Mouse (Mus musculus) hindbrain, embryonic 11.5 days (tissue): Measurements from ENCODE around the gene Fam193b. TPM values are rescaled to one million over a fixed set of nuclear protein-coding genes. Genes with fewer than 3 reads are reported as not detected.

Experiments
- ATAC-seq: fragments of 200-750 bp; cut with Nextera tagmentation; 2 replicates; pipeline ENCODE4 v1.8.0; 2017; ENCODE audit warnings: mild to moderate bottlenecking, moderate TSS enrichment, moderate library complexity; ENCODE audit not compliant: low FRiP score
- DNase-seq: peaks from one replicate; pipeline ENCODE4 v3.0.0-alpha.2; 2015; ENCODE audit warnings: low spot score
- H3K27ac ChIP-seq: fragments of 300-500 bp; sonication (generic); 2 replicates; pipeline ENCODE4 v1.5.1; 2014; ENCODE audit warnings: mild to moderate bottlenecking, low read depth, low read length
- H3K27me3 ChIP-seq: fragments of 300-500 bp; sonication (generic); 2 replicates; pipeline ENCODE4 v1.6.1; 2014; ENCODE audit warnings: mild to moderate bottlenecking, low read length, moderate library complexity, mixed read lengths; ENCODE audit not compliant: control insufficient read depth, insufficient read depth
- H3K36me3 ChIP-seq: fragments of 300-500 bp; sonication (generic); 2 replicates; pipeline ENCODE4 v1.6.1; 2014; ENCODE audit warnings: mild to moderate bottlenecking, low read length, moderate library complexity, mixed read lengths; ENCODE audit not compliant: control insufficient read depth, insufficient read depth
- H3K4me1 ChIP-seq: fragments of 300-500 bp; sonication (generic); replicated peaks from 2 replicates; pipeline ENCODE4 v1.6.1; 2014; ENCODE audit warnings: low read length, mixed read lengths; ENCODE audit not compliant: control insufficient read depth, insufficient read depth
- H3K4me2 ChIP-seq: fragments of 300-500 bp; sonication (generic); replicated peaks from 2 replicates; pipeline ENCODE4 v1.6.1; 2014; ENCODE audit warnings: mild to moderate bottlenecking, low read depth, low read length
- H3K4me3 ChIP-seq: fragments of 300-500 bp; sonication (generic); 2 replicates; pipeline ENCODE4 v1.5.1; 2014; ENCODE audit warnings: low read depth, low read length
- H3K9ac ChIP-seq: fragments of 300-500 bp; sonication (generic); 2 replicates; pipeline ENCODE4 v1.6.1; 2014; ENCODE audit warnings: low read depth, low read length
- H3K9me3 ChIP-seq: fragments of 300-500 bp; sonication (generic); 2 replicates; pipeline ENCODE4 v1.6.1; 2016; ENCODE audit warnings: low read length; ENCODE audit not compliant: control insufficient read depth
- WGBS: fragments of 180-500 bp; shearing (Covaris S2); extraction: QIAGEN DNeasy Blood & Tissue Kit; methylation state at CpG from one replicate; pipeline ENCODE4 v1.1.7; 2014; 5-methylcytosine and 5-hydroxymethylcytosine counted together
- polyA plus RNA-seq: library from polyadenylated mRNA; unstranded; fragments of >200 nt; fragmentation: Nextera tagmentation; extraction: Ambion mirVana; gene quantifications from 2 replicates; pipeline ENCODE4 v1.2.1, GENCODE M21; 2014

Gene Fam193b
- polyA plus RNA-seq, 1 experiment from 2014 or later: 45.9 TPM

DNA sequence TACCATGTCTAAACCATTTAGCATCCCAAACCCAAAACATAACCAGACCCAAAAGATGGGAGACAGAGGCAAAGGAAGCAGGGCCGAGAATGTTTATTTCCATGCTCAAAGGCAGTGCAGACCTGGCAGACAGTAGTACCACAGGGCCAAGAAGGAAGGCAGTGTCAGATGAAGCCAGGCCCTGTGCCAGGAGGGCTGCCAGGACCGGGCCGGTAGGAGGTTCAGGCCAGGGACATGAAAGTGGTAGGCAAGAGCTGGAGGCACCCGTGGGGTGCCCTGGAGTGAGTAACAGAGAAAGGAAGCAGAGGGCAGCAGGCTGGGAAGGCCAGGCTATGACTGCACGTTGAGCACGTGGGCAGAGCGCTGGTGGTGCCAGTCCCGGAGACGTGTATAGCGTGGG lies 64.2 kb downstream of the Fam193b start:
- H3K4me1 ChIP-seq: peaks cover 8% of the 10 kb centered on the region
- H3K36me3 ChIP-seq: peaks cover 13% of the 10 kb centered on the region
- H3K4me3 ChIP-seq: no peak overlapping the region
- DNase-seq (no peak), ATAC-seq (no peak)
- H3K9me3 ChIP-seq: no peaks in the 10 kb centered on the region
- H3K9ac ChIP-seq: no peak overlapping the region
- no peak overlapping the region for H3K27ac ChIP-seq
- WGBS: 97% methylated on average over 10 of the region's 10 CpGs
- H3K27me3 ChIP-seq: no peaks in the 10 kb centered on the region
- H3K4me2 ChIP-seq: no peak overlapping the region

DNA sequence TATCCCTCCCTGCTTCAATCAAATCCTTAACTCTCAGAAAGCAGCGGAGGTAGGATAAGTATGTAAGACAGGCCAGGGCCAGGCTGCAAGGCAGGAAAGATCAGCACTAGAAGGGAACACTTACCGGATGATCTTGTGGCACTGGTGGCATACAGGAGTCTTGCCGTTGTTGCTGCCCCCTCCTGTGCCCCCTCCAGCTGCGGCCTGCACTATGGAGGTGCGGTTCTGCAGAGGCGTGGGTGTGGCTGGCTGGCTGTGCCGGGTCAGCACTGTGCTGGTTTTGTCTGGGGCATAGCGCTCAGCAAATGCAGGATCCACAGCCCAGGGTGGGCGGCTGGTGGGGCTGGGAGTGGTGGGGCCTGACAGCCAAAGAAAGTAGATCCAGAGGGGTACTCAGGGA lies 65.1 kb downstream of the Fam193b start:
- no peak for ATAC-seq
- Histone ChIP-seq H3K4me3 (no peak overlapping the region), H3K9me3 (no peaks in the 10 kb centered on the region), H3K4me1 (no peaks in the 10 kb centered on the region; the same call in 1 of the 2 replicates), H3K36me3 (peaks cover 13% of the 10 kb centered on the region), H3K27me3 (no peaks in the 10 kb centered on the region), H3K4me2 (no peak overlapping the region), H3K27ac (no peak overlapping the region), H3K9ac (no peak overlapping the region)
- DNase-seq: no peak
- WGBS: 91% methylated on average over 9 of the region's 9 CpGs

DNA sequence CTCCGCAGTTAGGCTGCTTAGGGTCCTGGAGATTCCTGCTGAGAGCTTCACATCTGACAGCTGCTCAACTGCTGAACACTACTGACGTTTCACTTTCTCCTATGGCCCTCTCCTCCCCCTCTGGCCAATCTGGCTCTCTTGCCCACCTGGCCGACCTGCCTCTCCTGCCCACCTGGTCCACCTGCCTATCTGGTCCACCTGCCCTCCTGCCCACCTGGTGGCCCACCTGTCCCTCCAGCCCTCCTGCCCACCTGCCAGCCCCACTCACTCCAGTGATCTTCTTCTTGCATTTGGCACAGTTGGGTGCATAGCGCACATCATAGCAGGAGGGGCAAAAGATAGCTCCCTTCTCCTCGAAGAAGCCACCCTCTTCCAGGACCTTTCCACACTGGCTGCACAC lies 66.5 kb downstream of the Fam193b start:
- Histone ChIP-seq H3K9me3 (no peaks in the 10 kb centered on the region), H3K27me3 (no peaks in the 10 kb centered on the region), H3K9ac (no peak overlapping the region), H3K27ac (no peak overlapping the region), H3K36me3 (peaks cover 13% of the 10 kb centered on the region), H3K4me1 (no peaks in the 10 kb centered on the region), H3K4me2 (no peak overlapping the region), H3K4me3 (no peak overlapping the region)
- 85% methylated on average over 5 of the region's 5 CpGs for WGBS
- no peak for DNase-seq
- no peak for ATAC-seq

DNA sequence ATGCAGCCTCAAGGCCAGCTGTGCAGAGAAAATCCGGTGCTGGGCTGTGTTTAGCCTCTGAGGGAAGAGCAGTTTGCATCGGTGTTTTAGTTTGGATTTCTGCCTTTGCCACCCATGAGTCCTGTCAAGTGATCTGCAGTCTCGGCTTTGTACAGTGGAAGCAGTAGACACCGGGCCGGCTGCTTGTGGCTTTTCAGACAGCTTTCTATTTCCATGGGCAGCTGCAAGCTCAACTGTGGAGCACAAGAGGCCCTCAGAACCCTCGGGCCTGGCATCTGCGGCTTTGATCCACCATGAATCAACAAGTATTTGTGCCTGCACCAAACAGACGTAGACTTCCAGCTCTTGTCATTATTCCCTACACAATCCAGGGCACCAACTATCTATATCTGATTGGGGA lies 68.5 kb downstream of the Fam193b start:
- Histone ChIP-seq H3K4me2 (no peak overlapping the region), H3K9me3 (no peaks in the 10 kb centered on the region), H3K4me1 (0 out of 2 replicates have a peak, but pooled peaks cover 2% of the 10 kb centered on the region), H3K9ac (no peak overlapping the region), H3K36me3 (peaks cover 11% of the 10 kb centered on the region), H3K27ac (no peak overlapping the region), H3K4me3 (no peak overlapping the region), H3K27me3 (no peaks in the 10 kb centered on the region)
- DNase-seq: no peak
- WGBS: 92% methylated on average over 8 of the region's 8 CpGs
- no peak for ATAC-seq

DNA sequence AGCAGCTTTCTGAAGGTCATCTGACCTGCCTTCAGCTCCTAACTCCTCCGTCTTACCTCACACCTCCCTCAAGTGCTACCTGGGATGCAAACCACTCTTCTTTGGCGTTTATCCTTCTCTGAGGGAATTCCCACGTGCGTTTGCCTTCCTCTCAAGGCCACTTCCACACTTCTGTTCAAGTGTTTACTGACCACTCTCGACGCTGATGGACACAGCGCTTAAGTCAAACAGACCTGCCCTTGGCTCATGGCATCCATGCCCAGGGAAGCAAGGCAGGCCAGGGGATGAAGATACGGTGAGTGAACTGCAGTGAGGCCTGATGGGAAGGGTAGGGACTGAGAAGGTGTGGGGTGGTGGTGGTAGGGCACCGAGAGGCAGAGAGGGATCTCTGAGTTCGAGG lies 70.3 kb downstream of the Fam193b start:
- 83% methylated on average over 10 of the region's 10 CpGs for WGBS
- H3K4me2 ChIP-seq: no peak overlapping the region
- peaks cover 7% of the 10 kb centered on the region; the same call in 1 of the 2 replicates for H3K36me3 ChIP-seq
- H3K9ac ChIP-seq: no peak overlapping the region
- H3K27me3 ChIP-seq: no peaks in the 10 kb centered on the region
- no peak overlapping the region for H3K27ac ChIP-seq
- H3K4me1 ChIP-seq: peaks cover 8% of the 10 kb centered on the region; the same call in 1 of the 2 replicates
- ATAC-seq (no peak), DNase-seq (no peak)
- H3K4me3 ChIP-seq: no peak overlapping the region
- H3K9me3 ChIP-seq: no peaks in the 10 kb centered on the region

DNA sequence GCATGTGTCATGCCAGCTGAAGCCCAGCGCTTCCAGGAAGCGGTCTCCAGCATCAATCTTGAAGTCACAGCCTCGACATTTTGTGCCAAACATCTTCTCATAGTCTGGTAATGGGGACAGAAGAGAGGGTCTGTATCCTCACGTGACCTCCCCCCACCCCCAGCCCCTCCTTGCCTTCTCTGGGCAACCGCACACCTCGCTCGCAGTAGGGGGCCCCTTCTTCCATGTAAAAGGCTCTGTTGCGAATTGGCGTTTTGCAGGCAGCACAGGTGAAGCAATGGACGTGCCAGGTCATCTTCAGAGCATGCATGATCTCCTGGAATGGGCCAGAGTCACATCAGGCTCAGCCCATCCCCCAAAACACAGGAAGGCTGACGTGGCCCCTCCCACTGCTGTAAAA lies 72.0 kb downstream of the Fam193b start:
- no peak overlapping the region for H3K9ac ChIP-seq
- no peak overlapping the region for H3K4me2 ChIP-seq
- H3K27me3 ChIP-seq: no peaks in the 10 kb centered on the region
- peaks cover 9% of the 10 kb centered on the region; the same call in 1 of the 2 replicates for H3K4me1 ChIP-seq
- no peak for ATAC-seq
- H3K9me3 ChIP-seq: no peaks in the 10 kb centered on the region
- WGBS: 55% methylated on average over 11 of the region's 11 CpGs
- DNase-seq: no peak
- no peak overlapping the region for H3K4me3 ChIP-seq
- 0 out of 2 replicates have a peak, but pooled peaks cover 5% of the 10 kb centered on the region for H3K36me3 ChIP-seq
- no peak overlapping the region for H3K27ac ChIP-seq

DNA sequence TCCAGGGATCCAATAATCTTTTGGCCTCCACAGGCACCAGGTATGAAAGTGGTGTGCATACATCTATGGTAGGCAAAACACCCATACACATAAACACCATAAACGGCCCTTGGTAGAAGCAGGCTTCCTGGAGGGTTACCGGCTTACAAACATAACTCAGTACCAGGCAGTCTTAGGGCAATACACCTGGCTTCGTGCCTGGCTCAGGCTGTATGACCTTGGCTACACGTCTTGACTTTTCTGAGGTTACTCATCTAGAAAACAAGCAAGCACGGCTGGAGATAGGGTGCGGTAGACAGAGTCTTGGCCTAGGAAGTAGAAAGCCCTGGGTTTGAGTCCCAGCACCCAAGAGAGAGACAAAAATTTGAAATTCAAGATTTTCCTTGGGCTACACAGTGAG lies 74.3 kb downstream of the Fam193b start:
- DNase-seq (no peak), ATAC-seq (no peak)
- H3K9ac ChIP-seq: no peak overlapping the region
- H3K36me3 ChIP-seq: no peaks in the 10 kb centered on the region
- no peak overlapping the region for H3K4me3 ChIP-seq
- peaks cover 9% of the 10 kb centered on the region; the same call in 1 of the 2 replicates for H3K4me1 ChIP-seq
- H3K4me2 ChIP-seq: no peak overlapping the region
- H3K27me3 ChIP-seq: no peaks in the 10 kb centered on the region
- 83% methylated on average over 6 of the region's 6 CpGs for WGBS
- no peak overlapping the region for H3K27ac ChIP-seq
- H3K9me3 ChIP-seq: no peaks in the 10 kb centered on the region

DNA sequence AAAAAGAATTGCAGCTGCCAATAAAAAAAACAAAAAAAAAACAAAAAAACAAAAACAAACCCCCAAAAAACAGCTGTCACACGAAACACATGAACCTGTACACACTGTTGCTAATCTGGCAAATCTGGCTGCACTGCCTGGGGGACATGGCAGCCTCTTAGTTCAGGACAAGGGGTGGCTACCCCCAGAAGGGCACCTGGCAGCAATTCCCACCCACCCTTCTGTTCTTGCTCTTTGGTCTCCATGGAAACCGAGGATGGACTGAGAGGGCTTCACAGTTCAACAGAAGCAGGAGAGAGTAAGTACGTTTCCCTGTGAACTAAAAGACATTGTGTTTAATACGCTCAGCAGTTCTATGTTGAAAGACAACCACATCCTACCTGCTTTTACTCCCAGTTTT lies 75.2 kb downstream of the Fam193b start:
- H3K4me3 ChIP-seq: no peak overlapping the region
- H3K27ac ChIP-seq: no peak overlapping the region
- no peak overlapping the region for H3K9ac ChIP-seq
- no peaks in the 10 kb centered on the region for H3K9me3 ChIP-seq
- no peaks in the 10 kb centered on the region for H3K27me3 ChIP-seq
- WGBS: 24% methylated on average over 4 of the region's 4 CpGs
- no peak for ATAC-seq
- no peak overlapping the region for H3K4me2 ChIP-seq
- H3K4me1 ChIP-seq: peaks cover 9% of the 10 kb centered on the region; the same call in 1 of the 2 replicates
- H3K36me3 ChIP-seq: no peaks in the 10 kb centered on the region
- no peak for DNase-seq

DNA sequence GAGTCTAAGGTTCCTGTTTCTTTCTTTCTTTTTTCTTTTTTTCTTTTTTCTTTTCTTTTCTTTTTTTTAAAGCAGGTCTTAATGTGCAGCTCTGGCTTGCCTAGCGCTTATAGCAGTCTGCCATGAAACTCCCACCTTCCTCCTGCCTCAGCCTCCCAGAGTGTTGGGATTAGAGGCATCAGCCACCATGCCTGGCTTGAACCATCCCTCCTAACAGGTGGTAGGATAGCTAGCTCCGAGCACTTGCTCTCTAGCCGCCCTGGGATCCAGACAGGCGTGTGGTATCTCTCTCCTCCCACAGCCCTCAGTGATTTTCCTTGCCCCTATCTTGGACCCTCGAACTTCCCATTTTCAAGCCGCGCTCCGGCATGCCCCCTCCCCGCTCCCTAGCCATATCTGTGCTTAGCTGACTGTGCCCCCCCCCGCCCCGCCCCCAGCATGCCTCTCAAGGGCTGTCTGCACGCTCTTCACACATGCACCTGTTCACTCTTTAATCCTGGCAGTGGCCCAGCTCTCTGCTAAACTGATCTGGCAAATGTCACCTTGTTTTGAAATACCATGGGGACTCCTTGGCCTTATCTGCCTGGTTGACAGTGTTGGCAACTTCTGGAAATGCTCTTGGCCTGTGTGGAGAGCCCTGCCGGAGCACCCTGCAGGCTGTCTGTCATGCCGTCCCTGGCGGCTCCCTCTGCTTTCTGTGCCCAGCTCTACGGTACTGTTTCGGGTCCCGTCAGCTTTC lies 75.9 kb downstream of the Fam193b start:
- DNase-seq (no peak), ATAC-seq (no peak)
- no peak overlapping the region for H3K9ac ChIP-seq

More for the DNA sequence above, 75.9 kb downstream of the Fam193b start:
- Histone ChIP-seq H3K4me3 (no peak overlapping the region), H3K4me2 (no peak overlapping the region), H3K9me3 (no peaks in the 10 kb centered on the region), H3K4me1 (peaks cover 9% of the 10 kb centered on the region; the same call in 1 of the 2 replicates), H3K36me3 (no peaks in the 10 kb centered on the region), H3K27me3 (no peaks in the 10 kb centered on the region), H3K27ac (no peak overlapping the region)
- 28% methylated on average over 18 of the region's 18 CpGs for WGBS
